Comparison of ENCODE assay signal across 13 mouse cellular contexts in genomic region chr3:34252730-34253337, GRCm38 (mm10).
DNase-seq lines count a peak whose midpoint lies in the region; ATAC-seq lines count a peak whose summit lies in the region.
"Had no signal": no experiment of that assay in that cellular context is flagged by ENCODE, and none has a peak within 500 bp of the region (broad histone marks: within the 10 kb centered on the region; RNA-seq: fewer than 3 reads in every experiment).

No protein-coding gene starts in this region.

- peaks cover 13% of the 10 kb centered on the region for H3K4me1 ChIP-seq in hindbrain, embryonic 13.5 days (replicated peaks)
- no peaks in the 10 kb centered on the region for H3K4me1 ChIP-seq in hindbrain, embryonic 11.5 days (replicated peaks; ENCODE audit: control insufficient read depth, insufficient read depth, low read length)
- no peaks in the 10 kb centered on the region for H3K4me1 ChIP-seq in embryonic facial prominence, embryonic 14.5 days (ENCODE audit: control insufficient read depth, insufficient read depth, low read length)
- H3K4me1 ChIP-seq in limb, embryonic 10.5 days = peaks cover 19% of the 10 kb centered on the region
- H3K4me1 ChIP-seq in neural tube, embryonic 15.5 days = peaks cover 12% of the 10 kb centered on the region

- no peaks in the 10 kb centered on the region for H3K9me3 ChIP-seq in hindbrain, embryonic 13.5 days
- H3K9me3 ChIP-seq in hindbrain, embryonic 11.5 days (ENCODE audit: control insufficient read depth, low read length) = no peaks in the 10 kb centered on the region
- no peaks in the 10 kb centered on the region for H3K9me3 ChIP-seq in embryonic facial prominence, embryonic 14.5 days (ENCODE audit: control insufficient read depth, low read length)
- H3K9me3 ChIP-seq in limb, embryonic 10.5 days (replicated peaks) = no peaks in the 10 kb centered on the region
- H3K9me3 ChIP-seq in neural tube, embryonic 15.5 days (replicated peaks) = no peaks in the 10 kb centered on the region

- H3K27me3 ChIP-seq in hindbrain, embryonic 13.5 days = no peaks in the 10 kb centered on the region
- no peaks in the 10 kb centered on the region for H3K27me3 ChIP-seq in hindbrain, embryonic 11.5 days (ENCODE audit: control insufficient read depth, insufficient read depth, low read length)
- H3K27me3 ChIP-seq in embryonic facial prominence, embryonic 14.5 days (replicated peaks; ENCODE audit: control insufficient read depth, insufficient read depth, low read length) = peaks cover 7% of the 10 kb centered on the region; the same call in 1 of the 2 replicates
- 0 out of 2 replicates have a peak, but pooled peaks cover 10% of the 10 kb centered on the region for H3K27me3 ChIP-seq in limb, embryonic 10.5 days (ENCODE audit: low read depth, poor library complexity, severe bottlenecking)
- H3K27me3 ChIP-seq in neural tube, embryonic 15.5 days (replicated peaks) = no peaks in the 10 kb centered on the region

- H3K27ac ChIP-seq in hindbrain, embryonic 13.5 days = no peak overlapping the region
- H3K27ac ChIP-seq in hindbrain, embryonic 11.5 days (ENCODE audit: low read depth, low read length) = no peak overlapping the region
- H3K27ac ChIP-seq in embryonic facial prominence, embryonic 14.5 days (replicated peaks; ENCODE audit: low read depth, low read length) = no peak overlapping the region
- H3K27ac ChIP-seq in limb, embryonic 10.5 days = no peak overlapping the region
- H3K27ac ChIP-seq in neural tube, embryonic 15.5 days (replicated peaks) = no peak overlapping the region
- H3K27ac ChIP-seq: gastrocnemius, adult 2 months had no signal

- no peak overlapping the region for H3K4me3 ChIP-seq in hindbrain, embryonic 13.5 days
- no peak overlapping the region for H3K4me3 ChIP-seq in hindbrain, embryonic 11.5 days (ENCODE audit: low read depth, low read length)
- H3K4me3 ChIP-seq in embryonic facial prominence, embryonic 14.5 days (ENCODE audit: low read depth, low read length) = no peak overlapping the region
- H3K4me3 ChIP-seq in limb, embryonic 10.5 days = 0 out of 2 replicates have a peak overlapping the region, but pooled peaks have one; percentile 8
- H3K4me3 ChIP-seq in neural tube, embryonic 15.5 days (replicated peaks) = 0 out of 2 replicates have a peak overlapping the region, but pooled peaks have one; percentile 10
- H3K4me3 ChIP-seq: gastrocnemius, adult 2 months had no signal

- no peak overlapping the region for H3K9ac ChIP-seq in hindbrain, embryonic 13.5 days
- no peak overlapping the region for H3K9ac ChIP-seq in hindbrain, embryonic 11.5 days (ENCODE audit: low read depth, low read length)
- no peak overlapping the region for H3K9ac ChIP-seq in embryonic facial prominence, embryonic 14.5 days (ENCODE audit: low read depth, low read length)
- H3K9ac ChIP-seq in neural tube, embryonic 15.5 days (replicated peaks) = no peak overlapping the region

- WGBS in hindbrain, embryonic 13.5 days = 37% methylated on average over 12 of the region's 12 CpGs
- 63% methylated on average over 12 of the region's 12 CpGs for WGBS in hindbrain, embryonic 11.5 days
- 34% methylated on average over 12 of the region's 12 CpGs for WGBS in embryonic facial prominence, embryonic 14.5 days
- 39% methylated on average over 12 of the region's 12 CpGs for WGBS in limb, embryonic 10.5 days
- 29% methylated on average over 12 of the region's 12 CpGs for WGBS in neural tube, embryonic 15.5 days

- intact Hi-C loops in left cerebral cortex, postnatal 10 days (cut with DNase I) = no loop called here

- no peaks in the 10 kb centered on the region for H3K36me3 ChIP-seq in hindbrain, embryonic 13.5 days
- H3K36me3 ChIP-seq in hindbrain, embryonic 11.5 days (ENCODE audit: control insufficient read depth, insufficient read depth, low read length) = no peaks in the 10 kb centered on the region
- no peaks in the 10 kb centered on the region for H3K36me3 ChIP-seq in embryonic facial prominence, embryonic 14.5 days (ENCODE audit: control insufficient read depth, insufficient read depth, low read length)
- H3K36me3 ChIP-seq in limb, embryonic 10.5 days = no peaks in the 10 kb centered on the region
- H3K36me3 ChIP-seq in neural tube, embryonic 15.5 days = no peaks in the 10 kb centered on the region

- peak; percentile 49 for ATAC-seq in hindbrain, embryonic 13.5 days (ENCODE audit: low FRiP score)
- no peak for ATAC-seq in hindbrain, embryonic 11.5 days (ENCODE audit: low FRiP score)
- ATAC-seq in embryonic facial prominence, embryonic 14.5 days (ENCODE audit: low read depth) = no peak
- peak; percentile 81 for ATAC-seq in neural tube, embryonic 15.5 days (ENCODE audit: low FRiP score)

- peak overlapping the region; percentile 23; the same call in 1 of the 2 replicates for H3K4me2 ChIP-seq in hindbrain, embryonic 13.5 days
- H3K4me2 ChIP-seq in hindbrain, embryonic 11.5 days (replicated peaks; ENCODE audit: low read depth, low read length) = no peak overlapping the region
- H3K4me2 ChIP-seq in embryonic facial prominence, embryonic 14.5 days (ENCODE audit: low read depth, low read length) = peak overlapping the region; percentile 4
- H3K4me2 ChIP-seq in neural tube, embryonic 15.5 days = peak overlapping the region; percentile 46

- no peak for DNase-seq in hindbrain, embryonic 11.5 days (ENCODE audit: low spot score)
- DNase-seq in embryonic facial prominence, embryonic 14.5 days (ENCODE audit: low spot score) = peak; percentile 23
- peak; percentile 47 for DNase-seq in limb, embryonic 10.5 days (ENCODE audit: low spot score)
- DNase-seq in lung, adult 18-20 months = no peak
- no peak for DNase-seq in right cerebral cortex, postnatal 36 days (ENCODE audit: low spot score in 2 of 2)
- no peak for DNase-seq in left cerebral cortex, postnatal 10 days (ENCODE audit: extremely low spot score in 1 of 2, low spot score in 2 of 2)
- DNase-seq: cerebellum, adult 18-20 months; gastrocnemius, adult 2 months; kidney, adult 9 months; layer of hippocampus, adult 9-11 months; liver had no signal

Comparison
In these comparisons a context has a peak if more than half of its experiments do, and no peak if none do; other contexts are left out.
1. ATAC-seq: peak in hindbrain, embryonic 13.5 days (single experiment) and neural tube, embryonic 15.5 days (single experiment); none in hindbrain, embryonic 11.5 days (single experiment) and embryonic facial prominence, embryonic 14.5 days (single experiment).
2. H3K4me3 ChIP-seq: peak in limb, embryonic 10.5 days (single experiment) and neural tube, embryonic 15.5 days (single experiment); none in hindbrain, embryonic 13.5 days (single experiment), hindbrain, embryonic 11.5 days (single experiment) and embryonic facial prominence, embryonic 14.5 days (single experiment).
3. DNase-seq: peak in embryonic facial prominence, embryonic 14.5 days (single experiment) and limb, embryonic 10.5 days (single experiment); none in hindbrain, embryonic 11.5 days (single experiment), lung, adult 18-20 months (0 of 2), right cerebral cortex, postnatal 36 days (0 of 2) and left cerebral cortex, postnatal 10 days (0 of 2).